Mouse (Mus musculus) CD4-positive, CD25-positive, alpha-beta regulatory T cell (primary cell): ENCODE results near the gene Olfr1446. TPM values are rescaled to one million over a fixed set of nuclear protein-coding genes. Genes with fewer than 3 reads are reported as not detected.

ENCODE experiments used
- polyA plus RNA-seq: library from polyadenylated mRNA; unstranded; fragments of 100-300 nt; shearing (Covaris generic); gene quantifications from one replicate; pipeline ENCODE4 v1.2.1, GENCODE M21; 2017

The Olfr1446 gene
- polyA plus RNA-seq: not detected

GRCm38 (mm10) chr19:12893424-12893823 lies at the start of gene Olfr1446:
Olfr1446 (minus strand) TSS chr19:12893524.

GRCm38 (mm10) chr19:12930540-12930939 lies 37.2 kb upstream of the Olfr1446 start, which contains the start of gene Olfr1449:
Olfr1449 (plus strand) TSS chr19:12930840.

GRCm38 (mm10) chr19:12924319-12924718 lies 31.0 kb upstream of the Olfr1446 start, which contains the start of gene Olfr1448:
Olfr1448 (minus strand) TSS chr19:12924419.

GRCm38 (mm10) chr19:12903643-12904042 lies 10.3 kb upstream of the Olfr1446 start, which contains the start of gene Olfr1447:
Olfr1447 (minus strand) TSS chr19:12903743.

GRCm38 (mm10) chr19:12883555-12883954 lies 9.8 kb downstream of the Olfr1446 start, which contains the start of gene Olfr1445:
Olfr1445 (plus strand) TSS chr19:12883855.

GRCm38 (mm10) chr19:12856983-12857382 lies 36.3 kb downstream of the Olfr1446 start, which contains the start of gene Olfr1444:
Olfr1444 (plus strand) TSS chr19:12857283.

GRCm38 (mm10) chr19:12846382-12846781 lies 46.9 kb downstream of the Olfr1446 start, which contains the start of gene Gm5244:
Gm5244 (plus strand) TSS chr19:12846682.

Other genes with a start within 250 kb of the Olfr1446 start
- gene Olfr1442, start 223.1 kb downstream of the Olfr1446 start, polyA plus RNA-seq: not detected
- not detected for gene Olfr1443, start 215.4 kb downstream of the Olfr1446 start, polyA plus RNA-seq
- not detected for gene Keg1, start 197.7 kb downstream of the Olfr1446 start, polyA plus RNA-seq
- 0.19 TPM for gene Cntf, start 127.9 kb downstream of the Olfr1446 start, polyA plus RNA-seq
- 18.9 TPM for gene Zfp91, start 97.4 kb downstream of the Olfr1446 start, polyA plus RNA-seq
- 155 TPM for gene Lpxn, start 97.3 kb downstream of the Olfr1446 start, polyA plus RNA-seq
- gene Gm5244, start 46.8 kb downstream of the Olfr1446 start, polyA plus RNA-seq: not detected
- gene Olfr1444, start 36.2 kb downstream of the Olfr1446 start, polyA plus RNA-seq: 0.47 TPM
- not detected for gene Olfr1445, start 9.7 kb downstream of the Olfr1446 start, polyA plus RNA-seq
- gene Olfr1447, start 10.2 kb upstream of the Olfr1446 start, polyA plus RNA-seq: not detected
- not detected for gene Olfr1448, start 30.9 kb upstream of the Olfr1446 start, polyA plus RNA-seq
- not detected for gene Olfr1449, start 37.3 kb upstream of the Olfr1446 start, polyA plus RNA-seq
- gene Olfr1450, start 56.7 kb upstream of the Olfr1446 start, polyA plus RNA-seq: not detected
- 0.19 TPM for gene Olfr1451, start 101.5 kb upstream of the Olfr1446 start, polyA plus RNA-seq
- not detected for gene Olfr1453, start 134.8 kb upstream of the Olfr1446 start, polyA plus RNA-seq
- not detected for gene Olfr1454, start 167.1 kb upstream of the Olfr1446 start, polyA plus RNA-seq
- not detected for gene Olfr1457, start 204.4 kb upstream of the Olfr1446 start, polyA plus RNA-seq
- not detected for gene Olfr1458, start 213.3 kb upstream of the Olfr1446 start, polyA plus RNA-seq